Mouse (Mus musculus): ENCODE data around the gene Rps25.
A peak's percentile ranks its signal among the peaks of the same experiment; 100 is the strongest.
"Not testable (repeated sequence)": the region's sequence is repeated elsewhere in the genome, so short reads cannot be mapped to it uniquely, and the experiment has no call there.

Gene Rps25

DNA sequence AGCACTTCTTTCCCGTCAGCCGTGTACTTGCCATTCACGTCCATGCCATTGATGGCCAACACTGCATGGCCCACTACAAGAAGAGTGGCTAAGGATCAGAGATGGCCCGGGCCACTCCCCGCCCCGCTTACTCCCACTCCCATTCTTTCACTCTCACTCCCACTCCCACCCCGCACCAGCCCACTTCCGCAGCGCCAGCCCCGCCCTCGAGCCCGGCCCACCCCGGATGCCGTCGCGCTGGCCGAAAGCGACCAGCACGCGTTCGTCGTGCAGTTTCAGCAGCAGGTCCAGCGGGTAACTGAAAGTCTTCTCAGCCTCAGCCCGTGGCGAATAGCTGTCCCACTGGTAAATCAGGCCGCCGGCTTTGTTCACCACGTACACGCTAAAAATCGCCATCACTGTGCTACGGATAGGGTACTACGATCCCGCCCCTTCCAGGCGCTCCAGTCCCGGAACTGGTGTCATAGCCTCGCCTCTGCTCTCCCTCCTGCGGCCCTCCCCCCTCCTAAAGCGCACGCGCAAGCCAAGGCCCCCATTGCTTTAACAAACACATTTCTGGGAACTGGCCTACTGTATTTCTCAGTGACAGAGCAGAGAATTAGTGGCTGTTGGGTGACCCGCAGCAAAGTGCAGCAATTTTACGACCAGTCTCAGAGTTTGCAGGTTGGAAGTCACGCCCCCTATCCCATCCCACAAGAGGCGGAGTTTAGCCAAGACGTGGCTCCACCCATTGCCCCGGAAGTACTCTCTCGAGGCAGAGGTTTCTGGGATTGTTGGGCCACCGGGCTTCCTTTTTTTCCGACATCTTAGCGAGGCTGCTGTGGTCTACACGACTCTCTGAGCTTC is at the start of gene Rps25, which contains the start of gene Trappc4:
Gene Rps25, plus strand, starts transcription at position 234 of the 846 bp plus-strand sequence.
Gene Trappc4, minus strand, starts transcription at position 695 of the 846 bp plus-strand sequence.
- DNase-seq (ENCODE audit: low spot score): peak; percentile 97

DNA sequence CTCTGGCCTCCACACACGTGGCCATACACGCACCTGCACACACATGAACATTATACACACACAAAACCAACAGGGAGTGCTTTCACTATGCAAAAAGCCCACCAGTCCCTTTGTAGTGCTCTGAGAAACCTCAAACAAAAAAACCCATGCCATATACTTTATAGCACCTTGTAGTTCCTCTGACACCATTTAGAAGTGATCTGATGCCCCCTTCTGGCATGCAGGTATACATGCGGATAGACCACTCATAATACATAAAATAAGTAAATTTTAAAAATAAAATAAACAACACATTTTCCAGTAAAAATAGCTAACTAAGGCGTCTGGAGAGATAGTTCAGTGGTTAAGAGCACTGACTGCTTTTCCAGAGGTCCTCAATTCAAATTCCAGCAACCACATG is 49.7 kb upstream of the Rps25 start:
- DNase-seq (ENCODE audit: low spot score): no peak

DNA sequence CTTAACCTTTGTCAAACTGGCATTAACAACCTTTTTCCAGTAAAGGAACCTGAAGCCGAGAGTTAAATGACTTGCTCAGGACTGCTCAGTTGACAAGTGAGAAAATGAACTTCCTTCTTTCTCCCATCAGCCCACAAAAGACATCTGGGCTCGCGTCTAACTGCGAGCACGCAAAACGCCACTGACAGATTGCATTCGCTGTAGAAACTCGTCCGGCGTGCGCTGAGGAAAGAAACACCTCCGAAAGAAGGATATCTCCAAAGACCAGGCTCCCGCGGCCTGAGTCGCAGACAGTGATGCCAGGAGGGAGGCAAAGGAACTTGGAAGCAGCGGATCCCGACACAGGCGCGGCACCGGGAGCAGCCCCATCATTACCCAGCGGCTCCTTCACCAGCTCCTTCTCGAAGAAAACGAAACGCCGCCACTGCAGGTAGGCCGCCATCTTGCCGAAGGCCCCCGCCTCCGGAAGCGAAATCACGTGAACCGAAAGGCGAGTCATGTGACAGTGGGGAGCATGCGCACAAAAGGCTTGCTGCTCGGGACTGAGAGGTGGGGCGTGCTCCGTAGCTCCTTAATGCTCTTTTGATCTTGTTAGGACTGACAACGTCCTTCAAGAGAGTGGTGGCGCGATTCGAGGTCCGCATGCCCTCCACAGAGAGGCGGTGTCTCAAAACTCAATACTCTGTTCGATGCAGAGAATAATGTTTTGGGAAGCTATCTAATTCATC is 45.6 kb upstream of the Rps25 start, which contains the start of gene Vps11:
Gene Vps11, minus strand, starts transcription at position 481 of the 728 bp plus-strand sequence.
- peak; percentile 96 for DNase-seq (ENCODE audit: low spot score)

DNA sequence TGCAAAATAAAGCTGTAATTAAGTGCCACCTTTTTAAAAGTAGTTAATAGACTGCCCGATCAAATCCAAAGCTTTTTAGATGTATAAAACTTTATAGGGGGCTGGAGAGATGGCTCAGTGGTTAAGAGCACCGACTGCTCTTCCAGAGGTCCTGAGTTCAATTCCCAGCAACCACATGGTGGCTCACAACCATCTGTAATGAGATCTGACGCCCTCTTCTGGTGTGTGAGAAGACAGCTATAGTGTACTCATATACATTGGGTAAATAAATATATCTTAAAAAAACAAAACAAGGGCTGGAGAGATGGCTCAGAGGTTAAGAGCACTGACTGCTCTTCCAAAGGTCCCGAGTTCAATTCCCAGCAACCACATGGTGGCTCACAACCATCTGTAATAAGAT is 45.0 kb upstream of the Rps25 start:
- DNase-seq (ENCODE audit: low spot score): not testable (repeated sequence)

DNA sequence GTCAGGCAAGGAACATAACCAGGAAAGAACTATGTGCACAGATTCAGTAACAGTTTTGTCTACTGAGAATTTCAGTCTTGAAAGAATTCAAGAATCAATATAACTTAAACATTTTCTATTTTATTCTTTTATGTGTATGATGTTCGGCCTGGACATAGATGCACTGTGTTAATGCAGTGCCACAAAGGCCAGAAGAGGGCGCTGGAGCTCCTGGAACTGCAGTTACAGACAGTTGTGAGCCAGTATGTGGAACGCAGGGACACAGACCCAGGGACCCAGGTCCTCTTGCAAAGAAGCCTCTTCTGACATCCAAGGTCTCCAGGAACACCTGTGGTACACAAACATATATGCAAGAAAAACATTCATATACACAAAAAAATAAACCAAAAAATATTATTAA is 42.5 kb upstream of the Rps25 start:
- DNase-seq (ENCODE audit: low spot score): no peak

DNA sequence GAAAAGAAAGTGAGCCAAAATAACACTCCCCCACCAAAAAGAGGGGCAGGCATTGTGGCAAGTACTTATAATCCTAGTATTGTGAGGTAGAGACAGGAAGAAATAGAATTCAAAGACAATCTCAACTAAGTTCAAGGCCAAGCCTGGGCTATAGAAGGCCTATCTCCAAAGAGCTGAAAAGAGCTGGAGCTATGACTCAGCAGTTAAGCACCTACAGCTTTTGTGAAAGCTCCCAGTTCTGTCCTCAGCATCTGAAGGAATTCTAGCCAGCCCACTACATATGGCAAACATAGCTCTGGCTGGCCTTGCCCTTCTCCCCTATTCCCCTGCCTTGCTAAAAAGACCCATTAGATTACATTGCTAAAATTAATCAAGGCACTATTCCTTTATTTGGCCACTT is 33.6 kb upstream of the Rps25 start:
- no peak for DNase-seq (ENCODE audit: low spot score)

DNA sequence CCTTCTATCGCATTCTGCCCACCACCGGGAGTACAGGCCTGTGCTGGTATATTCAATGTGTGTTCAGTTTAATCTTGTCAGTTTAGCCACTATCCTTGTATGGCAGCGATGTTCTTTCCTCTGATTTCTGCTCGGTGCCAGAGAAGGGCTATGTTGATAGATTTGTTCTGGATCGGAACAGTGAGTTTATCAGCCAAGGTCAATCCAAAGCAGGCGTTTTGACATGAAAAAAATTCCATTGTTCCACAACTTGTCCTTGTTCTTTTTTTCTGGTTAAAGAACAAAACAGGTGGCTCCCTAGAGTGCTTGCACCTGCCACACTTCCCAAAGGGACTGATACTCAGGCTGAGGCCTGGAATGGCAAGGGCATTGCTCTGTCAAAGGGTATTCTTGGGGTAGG is 30.8 kb upstream of the Rps25 start:
- DNase-seq (ENCODE audit: low spot score): no peak

DNA sequence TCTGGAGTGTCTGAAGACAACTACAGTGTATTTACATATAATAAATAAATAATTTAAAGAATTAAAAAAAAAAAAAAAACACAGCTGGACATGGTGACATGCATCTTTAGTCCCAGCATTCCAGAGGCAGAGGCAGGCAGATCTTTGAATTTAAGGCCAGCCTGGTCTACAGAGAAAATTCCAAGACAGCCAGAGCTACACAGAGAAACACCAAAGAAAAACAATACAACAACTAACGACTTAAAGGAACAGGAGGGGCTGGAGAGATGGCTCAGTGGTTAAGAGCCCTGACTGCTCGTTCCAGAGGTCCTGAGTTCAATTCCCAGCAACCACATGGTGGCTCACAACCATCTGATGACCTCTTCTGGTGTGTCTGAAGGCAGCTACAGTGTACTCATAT is 29.6 kb upstream of the Rps25 start:
- DNase-seq (ENCODE audit: low spot score): not testable (repeated sequence)

DNA sequence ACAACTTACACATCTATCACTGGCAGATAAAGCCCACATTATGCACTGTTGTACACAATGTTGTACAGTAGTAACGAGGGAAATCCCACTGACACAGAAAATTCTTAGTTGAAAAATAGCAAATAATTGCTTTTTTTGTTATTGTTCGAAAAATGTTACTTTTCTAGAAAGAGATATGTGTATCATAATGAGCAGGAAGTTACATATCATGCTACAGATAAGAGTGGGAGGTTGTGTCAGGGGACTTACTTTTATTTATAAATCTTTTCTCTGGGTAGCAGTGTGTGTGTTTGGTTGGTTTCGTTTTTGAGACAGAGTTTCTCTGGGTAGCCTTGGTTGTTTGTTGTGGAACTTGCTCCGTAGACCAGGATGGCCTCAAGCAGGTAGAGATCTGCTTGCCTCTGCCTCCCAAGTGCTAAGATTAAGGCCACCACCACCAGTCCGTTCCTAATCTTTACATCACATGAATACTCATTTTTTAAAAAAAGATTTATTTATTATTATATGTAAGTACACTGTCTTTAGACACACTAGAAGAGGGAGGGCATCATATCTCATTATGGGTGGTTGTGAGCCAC is 28.7 kb upstream of the Rps25 start:
- no peak for DNase-seq (ENCODE audit: low spot score)

DNA sequence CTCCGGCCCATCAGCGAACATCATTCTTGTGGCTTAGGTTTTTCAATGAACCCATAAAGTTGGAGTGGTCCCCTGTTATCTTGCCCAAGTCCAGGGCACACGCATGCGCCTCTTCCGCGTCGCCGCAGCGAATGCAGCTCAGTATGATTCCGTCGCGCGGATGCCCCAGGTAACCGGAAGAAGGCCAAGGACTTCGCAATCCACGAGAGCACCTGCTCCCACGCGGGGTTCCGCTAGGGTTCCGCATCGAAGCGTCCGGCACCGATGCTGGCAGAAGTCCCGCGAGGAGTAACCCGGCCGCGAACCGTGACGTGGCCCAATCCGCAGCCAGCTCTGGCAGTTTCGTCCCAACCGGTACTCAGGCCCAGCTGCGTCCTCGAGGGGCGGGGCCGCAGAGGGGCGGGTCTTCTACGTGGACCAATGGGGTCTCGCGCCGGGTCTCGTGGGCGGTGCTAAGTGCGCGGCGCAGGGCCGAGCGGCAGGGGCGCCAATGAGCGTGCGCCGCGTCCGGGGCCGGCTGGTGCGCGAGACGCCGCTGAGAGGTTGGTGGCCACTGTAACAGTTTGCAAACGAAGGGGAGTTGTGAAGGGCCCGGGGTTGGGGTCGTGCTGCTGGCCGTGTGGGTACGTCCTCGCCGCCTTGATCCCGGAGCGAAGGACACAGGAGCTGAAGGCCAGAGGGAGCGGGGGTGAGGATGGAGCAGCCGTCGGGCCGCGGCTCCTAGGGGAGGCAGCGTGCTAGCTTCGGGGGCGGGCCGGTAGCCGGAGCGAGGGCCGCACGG is 27.7 kb upstream of the Rps25 start, which contains the start of gene Hyou1:
Gene Hyou1, plus strand, starts transcription at position 437 of the 781 bp plus-strand sequence.
- peak; percentile 99 for DNase-seq (ENCODE audit: low spot score)

DNA sequence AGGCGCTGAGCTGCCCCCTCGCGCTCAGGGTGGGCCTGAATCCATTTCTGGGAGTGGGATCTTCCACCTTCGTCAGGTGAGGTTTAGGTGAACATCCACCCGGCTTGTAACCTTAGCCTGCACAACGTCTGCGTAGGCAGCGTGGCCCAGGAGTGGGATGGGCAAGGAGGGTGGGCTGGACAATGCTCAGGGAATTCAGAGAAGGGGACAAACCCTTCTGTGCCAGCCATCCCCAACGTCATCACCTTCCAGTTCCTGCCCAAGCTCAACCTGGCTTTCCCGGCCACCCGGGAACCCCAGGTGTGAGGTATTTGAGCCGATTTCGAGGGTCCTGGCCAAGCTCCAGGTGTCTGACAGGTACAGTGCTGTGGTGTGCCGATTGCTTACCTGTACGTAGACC is 27.1 kb upstream of the Rps25 start:
- no peak for DNase-seq (ENCODE audit: low spot score)

DNA sequence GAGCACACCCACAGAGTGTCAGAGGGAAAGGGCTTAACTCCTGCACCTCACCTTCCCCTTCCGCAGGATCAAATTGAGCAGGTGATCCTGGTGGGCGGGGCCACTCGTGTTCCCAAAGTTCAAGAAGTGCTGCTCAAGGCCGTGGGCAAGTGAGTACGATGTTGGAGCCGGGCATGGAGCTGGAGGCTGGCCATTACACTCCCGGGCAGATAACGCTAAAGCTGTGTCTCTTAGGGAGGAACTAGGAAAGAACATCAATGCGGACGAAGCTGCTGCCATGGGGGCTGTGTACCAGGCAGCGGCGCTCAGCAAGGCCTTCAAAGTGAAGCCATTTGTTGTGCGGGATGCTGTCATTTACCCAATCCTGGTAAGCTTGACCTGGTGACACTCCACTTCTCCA is 22.3 kb upstream of the Rps25 start:
- no peak for DNase-seq (ENCODE audit: low spot score)

DNA sequence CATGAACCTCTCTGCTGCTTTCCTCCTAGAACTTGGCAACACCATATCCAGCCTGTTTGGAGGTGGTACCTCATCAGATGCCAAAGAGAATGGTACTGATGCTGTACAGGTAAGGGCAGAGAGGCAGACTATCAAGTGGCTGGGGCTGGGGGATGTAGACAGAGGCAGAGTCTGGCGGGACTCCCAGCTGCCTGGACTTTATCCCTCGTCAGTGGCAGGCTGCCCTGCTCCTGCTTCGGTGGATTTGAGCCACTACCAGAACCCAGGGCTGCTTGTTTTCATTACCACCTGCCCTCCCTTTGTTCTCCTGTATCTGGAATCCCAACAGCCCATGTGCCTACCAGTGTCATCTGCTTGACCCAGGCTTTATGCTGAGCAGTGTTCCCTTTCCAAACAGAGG is 19.7 kb upstream of the Rps25 start:
- DNase-seq (ENCODE audit: low spot score): no peak

DNA sequence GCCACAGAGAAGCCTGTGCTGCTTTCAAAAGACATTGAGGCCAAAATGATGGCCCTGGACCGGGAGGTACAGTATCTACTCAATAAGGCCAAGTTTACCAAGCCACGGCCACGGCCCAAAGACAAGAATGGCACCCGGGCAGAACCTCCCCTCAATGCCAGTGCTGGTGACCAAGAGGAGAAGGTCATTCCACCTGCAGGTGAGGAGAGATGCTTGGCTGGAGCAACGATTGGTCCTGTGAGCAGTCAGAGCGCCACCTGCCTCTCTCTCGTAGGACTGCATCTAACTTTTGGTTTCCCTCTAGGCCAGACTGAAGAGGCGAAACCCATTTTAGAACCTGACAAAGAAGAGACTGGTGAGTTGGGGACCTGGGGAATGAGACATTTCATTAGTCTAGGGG is 17.7 kb upstream of the Rps25 start:
- no peak for DNase-seq (ENCODE audit: low spot score)

DNA sequence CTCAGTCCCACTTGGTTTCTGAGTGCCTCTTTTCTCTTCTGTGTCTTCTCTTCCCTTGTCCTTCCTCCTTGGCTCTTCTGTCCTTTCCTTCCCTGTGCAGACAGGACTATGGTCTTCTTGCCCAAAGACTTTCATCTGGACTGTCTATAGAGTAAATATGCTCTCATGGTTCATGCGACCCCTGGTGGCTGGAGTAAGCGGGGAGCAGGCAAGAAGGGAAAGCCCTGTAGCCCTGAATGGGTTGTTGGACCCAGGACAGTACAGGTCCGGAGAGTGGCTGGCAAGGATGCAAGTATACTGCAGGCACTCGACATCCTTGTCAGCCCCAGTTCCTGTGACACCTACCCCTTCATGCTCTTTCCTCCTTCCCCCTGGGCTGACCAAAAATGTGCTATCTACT is 15.5 kb upstream of the Rps25 start:
- peak; percentile 61 for DNase-seq (ENCODE audit: low spot score)

DNA sequence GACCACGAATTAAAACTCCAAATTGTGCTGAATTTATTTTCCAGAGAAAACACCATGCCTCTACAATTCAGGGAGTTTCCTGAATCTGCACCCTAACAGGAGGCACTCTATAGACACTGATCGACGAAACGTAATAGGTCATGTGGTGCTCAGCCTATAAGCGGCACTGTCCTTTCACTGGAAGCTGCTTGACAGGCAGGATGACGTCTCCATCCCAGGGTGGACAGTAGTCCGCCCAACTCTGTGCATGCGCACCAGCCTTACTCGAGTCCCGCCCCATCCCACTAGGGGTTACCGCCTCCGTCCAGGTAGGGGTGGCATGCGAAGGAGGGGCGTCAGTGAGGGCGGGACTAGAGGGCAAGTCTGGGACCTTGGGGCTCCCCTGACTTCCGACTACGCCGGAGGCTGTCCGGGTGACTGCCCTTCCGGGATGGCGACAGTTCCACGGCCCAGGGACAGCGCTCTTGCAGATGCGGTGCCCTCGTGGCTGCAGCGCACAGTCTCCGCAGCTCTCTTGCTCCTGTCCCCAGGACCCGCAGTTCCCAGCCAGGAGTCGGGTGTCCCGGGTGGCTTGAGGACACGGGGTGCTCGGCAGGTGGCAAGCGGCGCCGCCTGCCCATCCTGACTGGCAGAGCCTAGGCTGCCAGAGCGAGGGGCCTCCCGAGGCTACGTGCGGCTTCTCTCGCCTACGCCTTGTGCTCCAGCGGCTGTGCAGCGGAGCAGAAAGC is 10.1 kb upstream of the Rps25 start, which contains the start of gene Slc37a4:
Gene Slc37a4, plus strand, starts transcription at position 169 of the 728 bp plus-strand sequence.
- peak; percentile 98 for DNase-seq (ENCODE audit: low spot score)

DNA sequence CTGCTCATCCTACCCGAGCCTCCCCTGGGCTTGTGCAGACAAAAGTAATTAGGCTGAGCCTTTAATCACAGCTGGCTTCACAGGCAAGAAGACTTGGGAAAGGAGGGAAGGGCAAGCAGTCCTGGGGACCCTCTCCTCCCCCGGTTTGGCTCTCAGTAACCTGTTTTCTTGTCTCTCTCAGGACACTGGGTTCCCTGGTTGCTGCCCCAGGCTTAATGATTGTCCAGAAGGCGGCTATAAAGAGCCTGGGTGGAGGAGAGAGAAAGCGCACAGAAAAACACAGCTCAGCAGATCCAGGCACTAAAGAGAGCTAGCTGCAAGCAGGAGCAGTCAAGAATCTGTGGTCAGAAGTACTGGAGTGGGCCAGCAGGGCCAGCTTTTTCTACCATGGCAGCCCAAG is 8.9 kb upstream of the Rps25 start:
- DNase-seq (ENCODE audit: low spot score): peak; percentile 82

DNA sequence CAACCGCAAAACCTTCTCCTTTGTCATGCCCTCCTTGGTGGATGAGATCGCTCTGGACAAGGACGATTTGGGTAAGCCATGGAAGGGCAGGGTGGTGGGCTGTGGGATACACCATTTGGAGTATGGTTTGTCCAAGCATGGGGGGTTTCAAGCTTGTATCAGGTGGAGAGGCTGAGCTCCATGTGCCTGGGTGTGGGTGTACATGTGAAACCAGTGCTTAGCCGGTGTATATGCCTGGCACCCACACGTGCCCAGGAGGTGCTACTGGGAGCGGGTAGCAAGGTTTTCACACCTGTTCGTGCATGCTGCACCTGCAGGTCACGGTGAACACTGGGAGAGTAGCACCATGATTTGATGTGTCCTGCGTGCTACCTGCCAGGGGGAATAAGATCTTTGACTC is 8.4 kb upstream of the Rps25 start:
- no peak for DNase-seq (ENCODE audit: low spot score)

DNA sequence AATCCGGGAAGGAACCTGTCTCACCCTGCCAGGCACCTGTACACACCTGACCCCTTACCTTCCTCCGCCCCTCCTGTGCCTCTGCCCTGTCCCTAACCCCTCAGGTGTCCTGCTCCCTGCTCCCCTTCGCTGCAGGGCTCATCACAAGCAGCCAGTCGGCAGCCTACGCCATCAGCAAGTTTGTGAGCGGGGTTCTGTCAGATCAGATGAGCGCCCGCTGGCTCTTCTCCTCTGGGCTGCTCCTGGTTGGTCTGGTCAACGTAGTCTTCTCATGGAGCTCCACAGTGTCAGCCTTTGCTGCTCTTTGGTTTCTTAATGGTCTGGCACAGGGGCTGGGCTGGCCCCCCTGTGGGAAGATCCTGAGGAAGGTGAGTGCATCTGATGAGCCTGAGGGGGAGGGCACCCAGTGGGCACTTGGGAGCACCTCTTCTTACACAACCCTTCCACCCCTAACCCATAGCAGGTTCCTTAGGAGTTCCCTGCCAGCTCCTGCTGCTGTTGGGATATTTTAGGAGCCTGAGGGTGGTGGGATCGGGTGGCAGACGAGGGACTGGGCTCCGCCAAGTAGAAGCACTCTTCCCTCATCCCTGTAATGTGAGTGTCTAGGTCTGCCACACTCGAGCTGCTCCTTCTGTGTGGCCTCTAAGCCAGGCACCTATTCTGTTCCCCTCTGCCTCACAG is 7.7 kb upstream of the Rps25 start:
- DNase-seq (ENCODE audit: low spot score): no peak

DNA sequence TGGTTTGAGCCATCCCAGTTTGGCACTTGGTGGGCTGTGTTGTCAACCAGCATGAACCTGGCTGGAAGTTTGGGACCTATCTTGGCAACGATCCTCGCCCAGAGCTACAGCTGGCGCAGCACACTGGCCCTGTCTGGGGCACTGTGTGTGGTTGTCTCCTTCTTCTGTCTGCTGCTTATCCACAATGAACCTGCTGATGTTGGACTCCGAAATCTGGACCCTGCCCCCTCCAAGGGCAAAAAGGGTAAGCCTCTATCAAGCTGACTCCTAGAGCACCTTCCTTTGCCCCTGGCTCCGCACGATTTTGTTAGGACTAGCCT is 7.2 kb upstream of the Rps25 start:
- no peak for DNase-seq (ENCODE audit: low spot score)

DNA sequence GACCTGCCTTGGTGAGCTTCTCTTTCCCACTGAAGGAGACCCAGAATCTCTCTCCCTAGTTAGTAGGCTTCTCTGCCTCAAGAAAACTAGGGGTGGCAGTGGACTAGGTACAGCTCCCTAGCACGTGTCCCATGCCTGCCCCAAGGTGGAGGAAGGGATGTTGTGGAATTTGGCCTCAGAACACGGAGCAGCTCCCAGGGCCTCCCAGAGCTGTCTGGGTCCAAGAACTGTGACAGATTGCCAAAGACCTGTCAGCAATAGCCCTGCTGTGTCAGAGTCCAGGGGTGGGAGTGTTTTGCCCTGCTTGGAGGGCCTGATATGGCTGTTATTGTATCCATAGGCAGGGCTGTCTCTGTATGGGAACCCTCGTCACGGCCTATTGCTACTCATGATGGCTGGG is 5.9 kb upstream of the Rps25 start:
- DNase-seq (ENCODE audit: low spot score): peak; percentile 56
